Mouse (Mus musculus): ENCODE data around the gene Serpine1.
A peak's percentile ranks its signal among the peaks of the same experiment; 100 is the strongest.
"Not testable (repeated sequence)": the region's sequence is repeated elsewhere in the genome, so short reads cannot be mapped to it uniquely, and the experiment has no call there.

The Serpine1 gene

GRCm38 (mm10) chr5:137072079-137072960, at the start of gene Serpine1:
Serpine1 (minus strand) TSS chr5:137072268.
- DNase-seq, result peak; percentile 49

GRCm38 (mm10) chr5:137121280-137121679, 49.2 kb upstream of the Serpine1 start:
- DNase-seq, result no peak

- DNase-seq, result no peak
These were observed 46.8 kb upstream of the Serpine1 start for GRCm38 (mm10) chr5:137118878-137119277.

- not testable (repeated sequence) for DNase-seq
These were observed 45.9 kb upstream of the Serpine1 start for GRCm38 (mm10) chr5:137117994-137118393.

- no peak for DNase-seq
These were observed 44.9 kb upstream of the Serpine1 start for GRCm38 (mm10) chr5:137116987-137117386.

GRCm38 (mm10) chr5:137115866-137116847, 44.1 kb upstream of the Serpine1 start, which contains the start of gene Trim56:
Trim56 (minus strand) TSS chr5:137116209.
- DNase-seq, result peak; percentile 33

- no peak for DNase-seq
These were observed 43.0 kb upstream of the Serpine1 start for GRCm38 (mm10) chr5:137114891-137115561.

- DNase-seq, result no peak
These were observed 39.7 kb upstream of the Serpine1 start for GRCm38 (mm10) chr5:137111542-137112408.

- no peak for DNase-seq
These were observed 38.8 kb upstream of the Serpine1 start for GRCm38 (mm10) chr5:137110863-137111262.

- DNase-seq, result no peak
These were observed 38.0 kb upstream of the Serpine1 start for GRCm38 (mm10) chr5:137109941-137110593.

GRCm38 (mm10) chr5:137108111-137108510, 36.0 kb upstream of the Serpine1 start:
- no peak for DNase-seq

- no peak for DNase-seq
These were observed 35.6 kb upstream of the Serpine1 start for GRCm38 (mm10) chr5:137107670-137108069.

- DNase-seq, result peak; percentile 85
These were observed 35.0 kb upstream of the Serpine1 start for GRCm38 (mm10) chr5:137107024-137107423.

- no peak for DNase-seq
These were observed 34.4 kb upstream of the Serpine1 start for GRCm38 (mm10) chr5:137106434-137106833.

GRCm38 (mm10) chr5:137103969-137104368, 31.9 kb upstream of the Serpine1 start:
- DNase-seq, result no peak

- peak; percentile 56 for DNase-seq
These were observed 30.8 kb upstream of the Serpine1 start for GRCm38 (mm10) chr5:137102575-137103522.

- no peak for DNase-seq
These were observed 30.0 kb upstream of the Serpine1 start for GRCm38 (mm10) chr5:137102078-137102477.

GRCm38 (mm10) chr5:137100660-137101059, 28.6 kb upstream of the Serpine1 start:
- DNase-seq, result no peak

- DNase-seq, result no peak
These were observed 26.4 kb upstream of the Serpine1 start for GRCm38 (mm10) chr5:137098418-137098817.

GRCm38 (mm10) chr5:137096037-137096436, 24.0 kb upstream of the Serpine1 start:
- peak; percentile 71 for DNase-seq
